Mouse (Mus musculus) liver, embryonic 15.5 days (tissue): ENCODE measurements around the gene Immt. TPM values are rescaled to one million over a fixed set of nuclear protein-coding genes. Genes with fewer than 3 reads are reported as not detected.
A peak's percentile ranks its signal among the peaks of the same experiment; 100 is the strongest.

Experiments used
- ATAC-seq: fragments of 200-750 bp; cut with Nextera tagmentation; 2 replicates; pipeline ENCODE4 v1.8.0; 2017; ENCODE audit warnings: moderate number of reproducible peaks, mild to moderate bottlenecking, moderate library complexity; ENCODE audit not compliant: insufficient read depth
- H3K27ac ChIP-seq: fragments of 300-500 bp; sonication (generic); replicated peaks from 2 replicates; pipeline ENCODE4 v1.5.1; 2015; ENCODE audit warnings: mild to moderate bottlenecking, inconsistent platforms
- H3K27me3 ChIP-seq: fragments of 300-500 bp; sonication (generic); 2 replicates; pipeline ENCODE4 v1.6.1; 2015; ENCODE audit warnings: mild to moderate bottlenecking, inconsistent platforms
- H3K36me3 ChIP-seq: fragments of 300-500 bp; sonication (generic); replicated peaks from 2 replicates; pipeline ENCODE4 v1.6.1; 2015; ENCODE audit warnings: moderate library complexity, mild to moderate bottlenecking, inconsistent platforms
- H3K4me1 ChIP-seq: fragments of 300-500 bp; sonication (generic); replicated peaks from 2 replicates; pipeline ENCODE4 v1.6.1; 2015; ENCODE audit warnings: inconsistent platforms
- H3K4me2 ChIP-seq: fragments of 300-500 bp; sonication (generic); 2 replicates; pipeline ENCODE4 v1.6.1; 2015; ENCODE audit warnings: moderate library complexity, mild to moderate bottlenecking, inconsistent platforms
- H3K4me3 ChIP-seq: fragments of 300-500 bp; sonication (generic); replicated peaks from 2 replicates; pipeline ENCODE4 v1.5.1; 2015; ENCODE audit warnings: mild to moderate bottlenecking, inconsistent platforms
- H3K9ac ChIP-seq: fragments of 300-500 bp; sonication (generic); 2 replicates; pipeline ENCODE4 v1.6.1; 2015; ENCODE audit warnings: moderate library complexity, mild to moderate bottlenecking, inconsistent platforms
- H3K9me3 ChIP-seq: fragments of 300-500 bp; sonication (generic); replicated peaks from 2 replicates; pipeline ENCODE4 v1.6.1; 2016; ENCODE audit warnings: inconsistent platforms
- WGBS: fragments of 180-500 bp; shearing (Covaris S2); methylation state at CpG from one replicate; pipeline ENCODE4 v1.1.7; 2015; ENCODE audit warnings: mixed read lengths; ENCODE audit not compliant: insufficient replicate concordance; 5-methylcytosine and 5-hydroxymethylcytosine counted together
- polyA plus RNA-seq: library from polyadenylated mRNA; unstranded; fragments of >200 nt; fragmentation: Nextera tagmentation; extraction: Ambion mirVana; gene quantifications from 2 replicates; pipeline ENCODE4 v1.2.1, GENCODE M21; 2015

Immt gene
- polyA plus RNA-seq: 121 and 123 TPM in 2 replicates

DNA sequence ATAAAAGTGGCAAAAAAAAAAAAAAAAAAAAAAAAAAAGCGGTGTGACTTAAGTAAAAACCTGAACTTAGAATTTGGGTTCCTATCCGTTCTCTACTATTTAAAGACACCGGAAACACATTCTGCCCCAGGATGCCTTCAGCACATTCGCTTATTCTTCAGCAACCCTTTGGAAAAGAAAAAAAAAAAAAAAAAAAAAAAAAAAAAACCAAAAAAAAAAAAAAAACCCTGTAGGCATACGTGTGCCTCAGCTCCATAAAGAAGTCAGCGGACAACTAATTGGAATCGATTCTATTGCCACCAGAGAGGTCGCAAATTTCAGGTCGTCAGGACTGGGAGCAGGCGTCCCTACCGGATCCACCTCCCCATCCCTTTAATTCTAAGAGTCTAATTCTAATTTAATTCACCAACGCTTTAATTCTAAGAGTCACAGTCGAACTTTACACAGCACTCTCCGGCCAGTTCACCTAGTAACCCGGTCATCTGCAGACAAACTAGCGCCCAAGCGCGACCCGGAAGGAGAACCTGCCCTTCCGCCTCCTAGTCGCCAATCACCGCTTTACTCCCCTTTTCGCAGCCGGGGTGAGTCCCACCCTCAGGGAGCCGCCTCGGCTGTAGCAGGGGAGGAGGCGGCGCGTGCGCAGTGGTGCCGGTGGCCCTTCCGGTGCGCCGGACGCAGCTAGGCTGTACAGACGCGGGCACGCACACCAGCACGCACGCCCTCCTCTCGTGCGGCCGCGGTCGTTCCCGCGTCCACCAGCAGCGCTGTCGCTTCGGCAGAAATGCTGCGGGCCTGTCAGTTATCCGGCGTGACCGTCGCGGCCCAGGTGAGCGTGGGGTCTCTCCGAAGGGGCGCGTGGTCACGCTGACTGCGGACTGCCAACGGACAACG lies at the start of gene Immt:
TSS of gene Immt (plus strand) at position 642 of the 891 bp plus-strand sequence.
- H3K36me3 ChIP-seq: peaks cover 20% of the 10 kb centered on the region
- under 1% methylated on average over 64 of the region's 64 CpGs for WGBS
- H3K27ac ChIP-seq: peak within 1 kb of the TSS; percentile 97
- peak; percentile 99 for ATAC-seq
- H3K9ac ChIP-seq: peak within 1 kb of the TSS; percentile 95
- H3K9me3 ChIP-seq: no peaks in the 10 kb centered on the region
- peak within 1 kb of the TSS; percentile 92 for H3K4me2 ChIP-seq
- H3K4me3 ChIP-seq: peak within 1 kb of the TSS; percentile 100
- peaks cover 23% of the 10 kb centered on the region for H3K4me1 ChIP-seq
- peaks cover 4% of the 10 kb centered on the region; the same call in 1 of the 2 replicates for H3K27me3 ChIP-seq

DNA sequence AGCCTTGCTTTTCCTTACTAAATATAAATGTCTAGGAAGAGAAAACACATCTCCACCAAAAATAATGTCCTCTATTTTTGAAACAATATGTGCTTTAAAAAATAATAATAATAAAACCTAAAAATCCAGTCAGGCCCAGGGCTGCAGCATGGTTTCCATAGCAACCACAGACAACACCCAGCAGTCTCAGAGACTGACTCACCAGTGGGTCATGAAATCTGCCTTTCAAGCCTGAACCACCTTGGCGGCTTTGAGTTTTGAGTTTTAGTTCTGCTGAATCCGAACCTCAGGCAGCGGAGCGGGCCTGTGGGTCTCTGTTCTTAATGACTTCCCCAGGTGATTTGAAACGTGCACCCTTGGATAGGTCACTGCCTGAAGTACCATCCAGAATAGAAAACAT lies 48.0 kb upstream of the Immt start:
- Histone ChIP-seq H3K4me2 (no peak overlapping the region), H3K27me3 (no peaks in the 10 kb centered on the region), H3K36me3 (no peaks in the 10 kb centered on the region), H3K9me3 (no peaks in the 10 kb centered on the region), H3K9ac (no peak overlapping the region), H3K27ac (no peak overlapping the region), H3K4me3 (no peak overlapping the region), H3K4me1 (no peaks in the 10 kb centered on the region)
- no peak for ATAC-seq
- 72% methylated on average over 5 of the region's 5 CpGs for WGBS

DNA sequence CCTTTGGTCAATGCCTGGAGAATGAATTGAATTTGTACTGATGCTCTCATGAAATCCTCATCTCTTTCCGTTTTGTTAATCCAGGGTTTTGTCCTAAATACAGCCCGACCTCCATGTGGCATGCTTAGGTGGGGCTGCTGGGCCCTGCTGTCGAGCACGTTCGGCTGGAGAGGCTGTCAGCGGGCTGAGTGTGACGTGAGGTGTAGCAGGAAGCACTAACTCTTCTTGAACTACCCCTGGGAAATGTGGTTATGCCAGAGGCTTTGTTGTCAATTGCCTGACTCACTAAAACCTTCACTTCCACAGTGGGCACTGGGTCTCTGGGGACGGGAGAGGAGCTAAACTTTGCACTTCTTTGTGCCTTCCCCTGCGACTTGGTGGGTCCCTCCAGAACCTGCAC lies 42.8 kb upstream of the Immt start:
- H3K4me1 ChIP-seq: no peaks in the 10 kb centered on the region
- ATAC-seq: no peak
- no peaks in the 10 kb centered on the region for H3K36me3 ChIP-seq
- WGBS: 45% methylated on average over 9 of the region's 9 CpGs
- no peak overlapping the region for H3K4me2 ChIP-seq
- H3K9me3 ChIP-seq: no peaks in the 10 kb centered on the region
- H3K27me3 ChIP-seq: no peaks in the 10 kb centered on the region
- no peak overlapping the region for H3K9ac ChIP-seq
- H3K4me3 ChIP-seq: no peak overlapping the region
- no peak overlapping the region for H3K27ac ChIP-seq

DNA sequence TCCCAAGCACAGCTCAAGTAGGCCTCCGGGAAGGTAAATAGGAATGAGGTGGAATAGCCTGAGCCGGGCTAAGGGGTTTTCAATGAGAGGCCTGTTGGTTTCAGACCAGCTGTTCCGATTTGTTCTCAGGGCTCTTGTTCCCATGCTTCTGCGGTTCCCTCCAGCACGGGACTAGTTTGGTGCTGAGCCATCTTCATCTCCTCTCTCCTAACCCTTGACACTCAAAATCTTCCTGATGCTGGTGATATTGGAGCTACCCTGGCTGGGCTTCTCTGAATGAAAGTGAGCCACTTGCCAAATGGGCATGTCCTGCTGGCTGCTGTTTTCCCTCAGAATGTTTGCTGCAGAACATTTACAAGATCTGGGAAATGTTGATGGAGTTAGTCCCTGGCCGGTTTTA lies 39.4 kb upstream of the Immt start:
- Histone ChIP-seq H3K4me1 (no peaks in the 10 kb centered on the region), H3K4me2 (no peak overlapping the region), H3K9ac (no peak overlapping the region), H3K27ac (no peak overlapping the region), H3K27me3 (no peaks in the 10 kb centered on the region), H3K4me3 (no peak overlapping the region), H3K36me3 (no peaks in the 10 kb centered on the region), H3K9me3 (no peaks in the 10 kb centered on the region)
- ATAC-seq: no peak
- WGBS: 63% methylated on average over 6 of the region's 6 CpGs

DNA sequence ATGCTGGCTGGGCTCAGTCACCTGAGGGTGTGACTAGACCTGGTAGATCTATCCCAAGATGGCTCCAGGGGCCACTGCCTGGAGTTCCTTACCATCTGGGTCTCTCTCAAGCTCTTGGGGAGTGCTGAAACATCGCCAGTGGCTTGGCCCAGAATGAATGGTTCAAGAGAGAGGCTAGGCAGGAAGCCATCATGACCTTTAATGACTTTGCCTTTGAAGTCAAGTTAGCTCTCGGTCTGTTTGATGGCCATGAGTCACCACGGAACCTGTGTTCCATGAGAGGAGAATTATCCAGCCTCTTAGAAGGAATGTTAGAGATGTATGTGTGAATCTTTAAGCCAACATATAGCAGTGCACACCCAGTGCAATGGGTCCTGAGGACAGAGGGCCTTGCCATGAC lies 31.7 kb upstream of the Immt start:
- Histone ChIP-seq H3K36me3 (no peaks in the 10 kb centered on the region), H3K27me3 (no peaks in the 10 kb centered on the region), H3K4me2 (no peak overlapping the region), H3K4me1 (peaks cover 43% of the 10 kb centered on the region), H3K27ac (no peak overlapping the region), H3K9ac (no peak overlapping the region), H3K4me3 (no peak overlapping the region), H3K9me3 (no peaks in the 10 kb centered on the region)
- no peak for ATAC-seq
- WGBS: 76% methylated on average over 3 of the region's 3 CpGs

DNA sequence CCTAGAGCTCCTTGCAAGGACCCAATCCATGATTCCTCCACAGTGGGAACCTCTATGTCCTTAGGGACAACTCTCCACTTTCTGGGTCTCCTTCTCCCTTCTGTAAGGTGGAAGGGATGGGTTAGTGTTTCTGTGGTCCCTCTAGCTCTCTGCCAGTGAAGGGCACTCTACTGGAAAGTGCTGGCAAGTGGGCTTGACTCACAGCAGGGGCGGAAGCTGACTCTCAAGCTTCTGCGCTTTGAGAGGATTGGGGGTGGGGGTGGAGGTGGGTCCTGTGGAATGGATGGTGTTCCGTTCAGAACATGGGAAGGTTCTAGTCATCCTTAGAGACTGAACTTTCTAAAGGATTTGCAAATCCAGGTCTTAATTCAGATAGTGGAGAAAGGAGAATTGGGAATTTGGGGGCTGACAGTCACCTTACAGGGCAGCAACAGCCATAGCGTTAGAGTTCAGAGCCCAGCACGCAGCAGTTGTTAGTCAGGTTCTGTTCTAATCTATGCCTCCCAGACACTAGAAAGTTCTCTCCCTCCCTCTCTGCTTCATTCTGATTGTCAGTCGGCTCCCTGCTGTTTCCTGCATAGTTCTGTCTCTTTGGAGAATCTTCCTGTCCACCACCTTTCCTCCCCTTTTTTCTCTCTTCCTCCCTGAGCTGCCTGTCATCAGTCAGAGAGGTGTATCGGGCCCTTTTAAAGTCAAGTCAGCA lies 30.0 kb upstream of the Immt start:
- ATAC-seq: peak; percentile 90
- no peaks in the 10 kb centered on the region for H3K36me3 ChIP-seq
- H3K27me3 ChIP-seq: no peaks in the 10 kb centered on the region
- WGBS: 27% methylated on average over 7 of the region's 7 CpGs
- peak overlapping the region; percentile 18 for H3K4me3 ChIP-seq
- peak overlapping the region; percentile 87 for H3K27ac ChIP-seq
- no peaks in the 10 kb centered on the region for H3K9me3 ChIP-seq
- H3K9ac ChIP-seq: peak overlapping the region; percentile 40; the same call in 1 of the 2 replicates
- peak overlapping the region; percentile 54 for H3K4me2 ChIP-seq
- H3K4me1 ChIP-seq: peaks cover 45% of the 10 kb centered on the region

DNA sequence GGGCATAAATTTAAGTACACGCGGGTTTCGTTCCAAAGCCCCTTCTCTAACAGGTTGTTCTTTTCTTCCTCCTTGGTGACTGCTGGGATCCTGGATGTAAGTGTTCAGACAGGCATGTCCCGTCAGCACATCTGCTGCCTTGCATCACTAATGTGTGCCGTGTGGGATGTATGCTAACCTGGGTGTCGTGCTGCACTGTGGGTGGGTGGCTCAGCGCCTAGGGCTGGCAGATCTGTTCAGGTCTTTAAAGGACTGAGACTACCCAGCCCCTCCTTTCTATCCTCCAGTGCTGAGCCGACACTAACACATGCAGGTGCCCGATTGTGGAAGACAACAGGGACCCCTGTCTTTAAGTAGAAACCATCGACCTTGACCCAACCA lies 29.4 kb upstream of the Immt start:
- WGBS: 48% methylated on average over 10 of the region's 10 CpGs
- Histone ChIP-seq H3K27me3 (no peaks in the 10 kb centered on the region), H3K4me3 (peak overlapping the region; percentile 18), H3K27ac (peak overlapping the region; percentile 87), H3K4me1 (peaks cover 48% of the 10 kb centered on the region), H3K9me3 (no peaks in the 10 kb centered on the region), H3K9ac (peak overlapping the region; percentile 33; the same call in 1 of the 2 replicates), H3K4me2 (peak overlapping the region; percentile 54), H3K36me3 (no peaks in the 10 kb centered on the region)
- peak; percentile 47 for ATAC-seq

DNA sequence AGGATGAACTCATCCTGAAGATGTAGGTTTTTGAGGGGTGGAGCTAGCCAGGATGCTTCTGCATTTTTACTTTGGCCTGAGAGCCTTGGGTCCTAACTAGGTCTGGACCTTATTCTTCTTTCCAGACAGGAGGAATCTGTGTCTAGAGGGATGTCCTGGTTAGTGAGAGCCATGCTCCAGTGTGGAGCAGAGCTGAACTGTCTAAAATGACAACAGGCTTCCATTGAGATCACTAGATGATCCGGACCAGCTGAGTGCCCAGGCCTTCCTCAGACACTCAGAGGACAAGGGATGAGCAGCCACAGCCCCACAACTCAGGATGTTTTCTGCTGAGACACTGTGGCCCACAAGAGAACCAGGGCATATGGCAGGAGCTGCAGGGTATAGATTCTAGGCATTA lies 27.5 kb upstream of the Immt start:
- Histone ChIP-seq H3K9me3 (no peaks in the 10 kb centered on the region), H3K27me3 (no peaks in the 10 kb centered on the region), H3K4me3 (no peak overlapping the region), H3K36me3 (no peaks in the 10 kb centered on the region), H3K4me1 (peaks cover 49% of the 10 kb centered on the region), H3K4me2 (no peak overlapping the region), H3K27ac (0 out of 2 replicates have a peak overlapping the region, but pooled peaks have one; percentile 14), H3K9ac (no peak overlapping the region)
- ATAC-seq: no peak
- 92% methylated on average over 1 of the region's 1 CpGs for WGBS

DNA sequence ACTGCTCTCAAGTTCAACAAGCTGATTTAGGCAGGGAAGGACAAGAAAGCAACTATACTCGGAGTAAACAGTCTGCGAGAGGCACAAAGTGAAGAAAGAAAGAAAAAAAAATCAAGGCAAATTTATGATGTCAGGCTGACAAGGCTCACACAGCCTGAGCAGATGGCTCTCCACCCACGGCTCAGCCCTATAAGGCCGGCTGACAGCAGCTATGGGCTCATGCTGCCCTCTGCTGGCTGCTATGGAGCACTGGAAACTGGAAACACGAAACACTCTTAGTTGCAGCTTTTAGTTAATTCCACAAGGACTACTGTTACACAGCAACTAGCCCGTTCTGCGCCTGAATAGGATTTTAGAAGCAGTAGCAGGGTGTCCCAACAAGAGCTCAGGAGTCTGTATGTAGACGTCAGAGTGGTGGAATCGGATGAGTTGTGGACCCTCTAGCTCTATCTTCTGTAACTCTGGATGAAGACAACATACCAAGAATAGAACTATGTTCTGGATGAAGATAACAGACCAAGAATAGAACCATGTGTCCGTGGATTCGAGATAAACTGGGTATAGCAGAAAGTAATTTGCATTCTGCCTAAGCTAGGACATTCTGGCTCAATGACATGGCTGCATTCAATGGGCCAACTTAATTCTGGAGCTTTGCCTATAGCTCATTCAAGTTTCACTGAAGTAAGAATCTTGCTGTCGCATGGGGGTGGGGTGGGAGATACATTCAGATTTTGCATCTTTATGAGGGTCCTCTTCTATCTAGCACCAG lies 26.9 kb upstream of the Immt start:
- WGBS: 13% methylated on average over 12 of the region's 12 CpGs
- Histone ChIP-seq H3K9ac (no peak overlapping the region), H3K4me2 (no peak overlapping the region)

DNA sequence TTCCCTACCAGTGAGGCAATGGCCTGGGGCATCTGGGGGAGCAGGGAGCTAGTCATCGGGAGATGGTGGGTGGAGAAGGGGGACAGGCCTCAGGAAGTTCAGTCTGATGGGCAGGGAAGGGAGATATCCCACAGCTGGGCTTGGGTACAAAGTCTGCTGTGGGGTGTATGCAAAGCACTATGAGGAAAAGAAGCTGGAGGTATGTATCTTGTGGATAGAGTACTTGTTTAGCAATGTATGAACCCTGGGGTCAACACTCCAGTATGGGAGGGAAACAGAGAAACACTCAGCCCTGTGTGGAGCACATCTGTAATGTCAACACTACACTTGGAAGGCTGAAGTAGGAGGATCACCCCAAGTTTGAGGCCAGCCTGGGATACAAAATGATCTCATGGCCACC lies 24.4 kb upstream of the Immt start:
- H3K4me2 ChIP-seq: no peak overlapping the region
- no peak overlapping the region for H3K27ac ChIP-seq
- no peaks in the 10 kb centered on the region for H3K9me3 ChIP-seq
- ATAC-seq: no peak
- no peaks in the 10 kb centered on the region for H3K27me3 ChIP-seq
- no peak overlapping the region for H3K9ac ChIP-seq
- H3K4me3 ChIP-seq: no peak overlapping the region
- 48% methylated on average over 1 of the region's 1 CpGs for WGBS
- H3K4me1 ChIP-seq: peaks cover 31% of the 10 kb centered on the region
- peaks cover 11% of the 10 kb centered on the region; the same call in 1 of the 2 replicates for H3K36me3 ChIP-seq

More for the DNA sequence above, 26.9 kb upstream of the Immt start:
- H3K36me3 ChIP-seq: no peaks in the 10 kb centered on the region
- peak; percentile 47; the same call in 1 of the 2 replicates for ATAC-seq
- no peaks in the 10 kb centered on the region for H3K9me3 ChIP-seq
- no peaks in the 10 kb centered on the region for H3K27me3 ChIP-seq
- peaks cover 49% of the 10 kb centered on the region for H3K4me1 ChIP-seq
- no peak overlapping the region for H3K4me3 ChIP-seq
- 0 out of 2 replicates have a peak overlapping the region, but pooled peaks have one; percentile 14 for H3K27ac ChIP-seq
